Mouse (Mus musculus): ENCODE measurements around the gene Foxj2. TPM values are rescaled to one million over a fixed set of nuclear protein-coding genes. Genes with fewer than 3 reads are reported as not detected.

Gene Foxj2
- polyA plus RNA-seq (2015; fragmentation: Nextera tagmentation; extraction: Ambion mirVana): 6.7 and 8.3 TPM in 2 replicates

- Histone ChIP-seq H3K27me3 (replicated peaks; ENCODE audit: control insufficient read depth, insufficient read depth, low read length) (no peaks in the 10 kb centered on the region), H3K27ac (ENCODE audit: low read depth, low read length) (peak within 1 kb of the TSS; percentile 73), H3K9me3 (ENCODE audit: control insufficient read depth, low read length) (no peaks in the 10 kb centered on the region), H3K36me3 (ENCODE audit: control insufficient read depth, insufficient read depth, low read length) (no peaks in the 10 kb centered on the region), H3K4me3 (ENCODE audit: low read length) (peak within 1 kb of the TSS; percentile 95), H3K9ac (ENCODE audit: low read depth, low read length) (peak within 1 kb of the TSS; percentile 97), H3K4me2 (ENCODE audit: low read length) (peak within 1 kb of the TSS; percentile 65), H3K4me1 (ENCODE audit: control insufficient read depth, insufficient read depth, low read depth, low read length) (peaks cover 21% of the 10 kb centered on the region)
- WGBS: 1% methylated on average over 40 of the region's 61 CpGs
- ATAC-seq: peak; percentile 89
These were observed at the start of gene Foxj2 for GRCm38 (mm10) chr6:122819306-122820070. TSS of gene Foxj2 (plus strand) at chr6:122819914.

- no peaks in the 10 kb centered on the region for H3K36me3 ChIP-seq (ENCODE audit: control insufficient read depth, insufficient read depth, low read length)
- peaks cover 9% of the 10 kb centered on the region for H3K4me1 ChIP-seq (ENCODE audit: control insufficient read depth, insufficient read depth, low read depth, low read length)
These were observed 48.9 kb upstream of the Foxj2 start for GRCm38 (mm10) chr6:122770760-122771315.

GRCm38 (mm10) chr6:122772701-122773100 is 47.0 kb upstream of the Foxj2 start:
- Histone ChIP-seq H3K4me3 (ENCODE audit: low read length) (no peak overlapping the region), H3K4me2 (ENCODE audit: low read length) (no peak overlapping the region), H3K27me3 (replicated peaks; ENCODE audit: control insufficient read depth, insufficient read depth, low read length) (no peaks in the 10 kb centered on the region), H3K4me1 (ENCODE audit: control insufficient read depth, insufficient read depth, low read depth, low read length) (peaks cover 7% of the 10 kb centered on the region), H3K27ac (ENCODE audit: low read depth, low read length) (no peak overlapping the region), H3K9ac (ENCODE audit: low read depth, low read length) (no peak overlapping the region), H3K9me3 (ENCODE audit: control insufficient read depth, low read length) (no peaks in the 10 kb centered on the region), H3K36me3 (ENCODE audit: control insufficient read depth, insufficient read depth, low read length) (no peaks in the 10 kb centered on the region)
- no peak for ATAC-seq
- WGBS: 70% methylated on average over 6 of the region's 6 CpGs

More at GRCm38 (mm10) chr6:122770760-122771315, 48.9 kb upstream of the Foxj2 start:
- Histone ChIP-seq H3K27me3 (replicated peaks; ENCODE audit: control insufficient read depth, insufficient read depth, low read length) (no peaks in the 10 kb centered on the region), H3K9me3 (ENCODE audit: control insufficient read depth, low read length) (no peaks in the 10 kb centered on the region), H3K27ac (ENCODE audit: low read depth, low read length) (no peak overlapping the region), H3K4me2 (ENCODE audit: low read length) (no peak overlapping the region), H3K9ac (ENCODE audit: low read depth, low read length) (no peak overlapping the region), H3K4me3 (ENCODE audit: low read length) (no peak overlapping the region)
- no peak for ATAC-seq
- 91% methylated on average over 11 of the region's 11 CpGs for WGBS

DNA sequence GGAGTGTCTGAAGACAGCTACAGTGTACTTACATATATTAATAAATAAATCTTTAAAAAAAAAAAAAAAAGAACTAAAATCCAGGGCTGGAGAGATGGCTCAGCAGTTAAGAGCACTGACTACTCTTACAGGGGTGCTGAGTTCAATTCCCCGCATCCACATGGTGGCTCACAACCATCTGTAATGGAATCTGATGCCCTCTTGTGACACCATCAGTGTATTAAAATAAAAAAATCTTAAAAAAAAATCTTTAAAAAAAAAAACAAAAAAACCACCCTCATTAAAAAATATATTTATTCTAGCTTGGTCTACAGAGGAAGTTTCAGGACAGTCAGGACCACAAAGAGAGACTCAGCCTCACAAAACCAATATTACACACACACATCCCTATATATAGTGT is 45.4 kb upstream of the Foxj2 start:
- H3K36me3 ChIP-seq (ENCODE audit: control insufficient read depth, insufficient read depth, low read length): no peaks in the 10 kb centered on the region
- no peak for ATAC-seq
- peaks cover 7% of the 10 kb centered on the region for H3K4me1 ChIP-seq (ENCODE audit: control insufficient read depth, insufficient read depth, low read depth, low read length)
- no peaks in the 10 kb centered on the region for H3K27me3 ChIP-seq (replicated peaks; ENCODE audit: control insufficient read depth, insufficient read depth, low read length)
- H3K9ac ChIP-seq (ENCODE audit: low read depth, low read length): no peak overlapping the region
- H3K4me2 ChIP-seq (ENCODE audit: low read length): no peak overlapping the region
- no peaks in the 10 kb centered on the region for H3K9me3 ChIP-seq (ENCODE audit: control insufficient read depth, low read length)
- 86% methylated on average over 1 of the region's 1 CpGs for WGBS
- H3K4me3 ChIP-seq (ENCODE audit: low read length): no peak overlapping the region
- no peak overlapping the region for H3K27ac ChIP-seq (ENCODE audit: low read depth, low read length)

- H3K27me3 ChIP-seq (replicated peaks; ENCODE audit: control insufficient read depth, insufficient read depth, low read length): no peaks in the 10 kb centered on the region
- 85% methylated on average over 7 of the region's 7 CpGs for WGBS
- H3K9me3 ChIP-seq (ENCODE audit: control insufficient read depth, low read length): no peaks in the 10 kb centered on the region
- no peaks in the 10 kb centered on the region for H3K36me3 ChIP-seq (ENCODE audit: control insufficient read depth, insufficient read depth, low read length)
- no peak overlapping the region for H3K4me3 ChIP-seq (ENCODE audit: low read length)
- ATAC-seq: no peak
- no peak overlapping the region for H3K4me2 ChIP-seq (ENCODE audit: low read length)
- H3K4me1 ChIP-seq (ENCODE audit: control insufficient read depth, insufficient read depth, low read depth, low read length): no peaks in the 10 kb centered on the region
- no peak overlapping the region for H3K27ac ChIP-seq (ENCODE audit: low read depth, low read length)
- H3K9ac ChIP-seq (ENCODE audit: low read depth, low read length): no peak overlapping the region
These were observed 43.7 kb upstream of the Foxj2 start for GRCm38 (mm10) chr6:122776040-122776439.

GRCm38 (mm10) chr6:122779916-122780315 is 39.8 kb upstream of the Foxj2 start:
- Histone ChIP-seq H3K27me3 (replicated peaks; ENCODE audit: control insufficient read depth, insufficient read depth, low read length) (no peaks in the 10 kb centered on the region), H3K9ac (ENCODE audit: low read depth, low read length) (no peak overlapping the region), H3K4me3 (ENCODE audit: low read length) (no peak overlapping the region), H3K9me3 (ENCODE audit: control insufficient read depth, low read length) (no peaks in the 10 kb centered on the region), H3K36me3 (ENCODE audit: control insufficient read depth, insufficient read depth, low read length) (no peaks in the 10 kb centered on the region), H3K27ac (ENCODE audit: low read depth, low read length) (no peak overlapping the region), H3K4me2 (ENCODE audit: low read length) (no peak overlapping the region), H3K4me1 (ENCODE audit: control insufficient read depth, insufficient read depth, low read depth, low read length) (no peaks in the 10 kb centered on the region)
- ATAC-seq: no peak
- 46% methylated on average over 1 of the region's 1 CpGs for WGBS

DNA sequence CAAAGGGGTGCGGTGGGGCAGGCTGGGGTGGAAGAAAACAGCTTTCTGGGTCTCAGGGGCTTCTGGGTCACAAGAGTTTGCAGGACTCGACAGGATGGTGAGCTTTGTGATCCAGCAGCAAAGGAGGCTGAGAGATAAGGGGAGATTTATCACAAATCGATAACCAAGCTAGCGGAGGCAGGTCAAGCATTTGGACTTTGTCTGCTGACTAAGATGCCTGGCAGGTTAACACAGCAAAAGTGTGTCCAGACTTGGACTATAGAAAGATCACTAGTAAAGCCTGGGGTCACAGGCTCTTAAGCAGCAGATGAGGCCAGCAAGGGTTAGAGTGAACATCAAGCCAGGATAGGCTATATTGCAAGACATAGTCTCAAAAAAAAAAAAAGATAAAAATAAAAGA is 38.5 kb upstream of the Foxj2 start:
- Histone ChIP-seq H3K9me3 (ENCODE audit: control insufficient read depth, low read length) (no peaks in the 10 kb centered on the region), H3K27me3 (replicated peaks; ENCODE audit: control insufficient read depth, insufficient read depth, low read length) (no peaks in the 10 kb centered on the region), H3K4me1 (ENCODE audit: control insufficient read depth, insufficient read depth, low read depth, low read length) (no peaks in the 10 kb centered on the region), H3K27ac (ENCODE audit: low read depth, low read length) (no peak overlapping the region), H3K4me2 (ENCODE audit: low read length) (no peak overlapping the region), H3K4me3 (ENCODE audit: low read length) (no peak overlapping the region), H3K36me3 (ENCODE audit: control insufficient read depth, insufficient read depth, low read length) (no peaks in the 10 kb centered on the region), H3K9ac (ENCODE audit: low read depth, low read length) (no peak overlapping the region)
- WGBS: 82% methylated on average over 4 of the region's 4 CpGs
- no peak for ATAC-seq

DNA sequence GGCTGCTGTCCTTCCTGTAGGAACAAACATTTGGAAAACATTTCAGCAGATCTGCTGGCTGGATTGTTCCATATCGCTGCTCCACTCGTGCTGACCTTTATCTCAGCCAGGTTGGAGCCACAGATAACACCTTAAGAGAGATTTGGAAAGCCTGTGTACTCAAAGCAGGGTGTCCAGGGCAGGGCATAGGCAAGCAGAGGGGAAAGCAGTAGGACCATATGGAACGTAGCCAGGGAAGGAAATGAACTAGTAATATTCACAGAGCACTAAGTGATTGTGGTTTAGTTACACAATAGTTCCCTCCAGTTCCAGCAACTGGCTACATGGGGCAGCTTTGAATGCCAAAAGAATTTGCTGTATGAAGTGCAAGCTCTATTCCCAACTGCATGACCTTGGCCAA is 37.5 kb upstream of the Foxj2 start:
- H3K36me3 ChIP-seq (ENCODE audit: control insufficient read depth, insufficient read depth, low read length): no peaks in the 10 kb centered on the region
- H3K9me3 ChIP-seq (ENCODE audit: control insufficient read depth, low read length): no peaks in the 10 kb centered on the region
- no peak for ATAC-seq
- no peaks in the 10 kb centered on the region for H3K27me3 ChIP-seq (replicated peaks; ENCODE audit: control insufficient read depth, insufficient read depth, low read length)
- H3K4me1 ChIP-seq (ENCODE audit: control insufficient read depth, insufficient read depth, low read depth, low read length): no peaks in the 10 kb centered on the region
- no peak overlapping the region for H3K9ac ChIP-seq (ENCODE audit: low read depth, low read length)
- WGBS: 77% methylated on average over 3 of the region's 3 CpGs
- no peak overlapping the region for H3K27ac ChIP-seq (ENCODE audit: low read depth, low read length)
- H3K4me2 ChIP-seq (ENCODE audit: low read length): no peak overlapping the region
- no peak overlapping the region for H3K4me3 ChIP-seq (ENCODE audit: low read length)

DNA sequence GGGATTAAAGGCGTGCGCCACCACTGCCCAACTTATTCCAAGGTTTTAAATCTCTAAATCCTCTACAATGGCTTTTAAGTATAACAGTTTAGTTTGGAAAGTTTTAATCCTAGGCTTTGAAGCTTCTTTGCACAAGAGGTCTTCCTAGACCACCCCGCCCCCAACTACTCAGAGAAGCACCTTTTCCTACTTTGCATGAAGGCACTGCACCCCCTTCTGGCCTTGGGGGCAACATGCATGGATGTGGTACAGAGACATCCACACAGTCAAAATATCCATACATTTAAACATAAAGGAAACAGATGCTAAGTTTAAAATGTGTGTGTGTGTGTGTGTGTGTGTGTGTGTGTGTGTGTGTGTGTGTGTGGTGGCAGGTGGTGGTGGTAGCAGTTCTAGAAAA is 34.8 kb upstream of the Foxj2 start:
- no peak overlapping the region for H3K27ac ChIP-seq (ENCODE audit: low read depth, low read length)
- H3K9me3 ChIP-seq (ENCODE audit: control insufficient read depth, low read length): no peaks in the 10 kb centered on the region
- H3K36me3 ChIP-seq (ENCODE audit: control insufficient read depth, insufficient read depth, low read length): no peaks in the 10 kb centered on the region
- H3K4me1 ChIP-seq (ENCODE audit: control insufficient read depth, insufficient read depth, low read depth, low read length): no peaks in the 10 kb centered on the region
- 95% methylated on average over 3 of the region's 3 CpGs for WGBS
- no peaks in the 10 kb centered on the region for H3K27me3 ChIP-seq (replicated peaks; ENCODE audit: control insufficient read depth, insufficient read depth, low read length)
- no peak overlapping the region for H3K4me2 ChIP-seq (ENCODE audit: low read length)
- no peak for ATAC-seq
- no peak overlapping the region for H3K9ac ChIP-seq (ENCODE audit: low read depth, low read length)
- H3K4me3 ChIP-seq (ENCODE audit: low read length): no peak overlapping the region
